Mouse (Mus musculus) midbrain, embryonic 11.5 days (tissue): ENCODE results near the gene Nol4l. TPM values are rescaled to one million over a fixed set of nuclear protein-coding genes. Genes with fewer than 3 reads are reported as not detected.

Experiments
- ATAC-seq: fragments of 200-750 bp; cut with Nextera tagmentation; 2 replicates; pipeline ENCODE4 v1.8.0; 2017; ENCODE audit warnings: moderate TSS enrichment, moderate library complexity; ENCODE audit not compliant: low FRiP score
- DNase-seq: peaks from one replicate; pipeline ENCODE4 v3.0.0; 2015; ENCODE audit warnings: low spot score; ENCODE audit errors: missing footprints
- H3K27ac ChIP-seq: fragments of 300-500 bp; sonication (generic); 2 replicates; pipeline ENCODE4 v1.5.1; 2014; ENCODE audit warnings: low read depth, low read length
- H3K27me3 ChIP-seq: fragments of 300-500 bp; sonication (generic); 2 replicates; pipeline ENCODE4 v1.6.1; 2014; ENCODE audit warnings: mild to moderate bottlenecking, low read length, moderate library complexity, mixed read lengths; ENCODE audit not compliant: control insufficient read depth, insufficient read depth
- H3K36me3 ChIP-seq: fragments of 300-500 bp; sonication (generic); 2 replicates; pipeline ENCODE4 v1.6.1; 2014; ENCODE audit warnings: mild to moderate bottlenecking, low read length, moderate library complexity, mixed read lengths; ENCODE audit not compliant: control insufficient read depth, insufficient read depth
- H3K4me1 ChIP-seq: fragments of 300-500 bp; sonication (generic); 2 replicates; pipeline ENCODE4 v1.6.1; 2014; ENCODE audit warnings: low read length; ENCODE audit not compliant: control insufficient read depth, insufficient read depth
- H3K4me2 ChIP-seq: fragments of 300-500 bp; sonication (generic); 2 replicates; pipeline ENCODE4 v1.6.1; 2014; ENCODE audit warnings: mild to moderate bottlenecking, moderate library complexity
- H3K4me3 ChIP-seq: fragments of 300-500 bp; sonication (generic); 2 replicates; pipeline ENCODE4 v1.5.1; 2014; ENCODE audit warnings: low read depth, low read length
- H3K9ac ChIP-seq: fragments of 300-500 bp; sonication (generic); 2 replicates; pipeline ENCODE4 v1.6.1; 2014; ENCODE audit warnings: low read length
- H3K9me3 ChIP-seq: fragments of 300-500 bp; sonication (generic); 2 replicates; pipeline ENCODE4 v1.6.1; 2016; ENCODE audit warnings: low read length; ENCODE audit not compliant: control insufficient read depth
- WGBS: fragments of 180-500 bp; shearing (Covaris S2); extraction: QIAGEN DNeasy Blood & Tissue Kit; methylation state at CpG from one replicate; pipeline ENCODE4 v1.1.7; 2014; 5-methylcytosine and 5-hydroxymethylcytosine counted together
- polyA plus RNA-seq: library from polyadenylated mRNA; unstranded; fragments of >200 nt; fragmentation: Nextera tagmentation; extraction: Ambion mirVana; gene quantifications from 2 replicates; pipeline ENCODE4 v1.2.1, GENCODE M21; 2014

The Nol4l gene
- polyA plus RNA-seq, 1 experiment from 2014 or later = 19.9 TPM

DNA sequence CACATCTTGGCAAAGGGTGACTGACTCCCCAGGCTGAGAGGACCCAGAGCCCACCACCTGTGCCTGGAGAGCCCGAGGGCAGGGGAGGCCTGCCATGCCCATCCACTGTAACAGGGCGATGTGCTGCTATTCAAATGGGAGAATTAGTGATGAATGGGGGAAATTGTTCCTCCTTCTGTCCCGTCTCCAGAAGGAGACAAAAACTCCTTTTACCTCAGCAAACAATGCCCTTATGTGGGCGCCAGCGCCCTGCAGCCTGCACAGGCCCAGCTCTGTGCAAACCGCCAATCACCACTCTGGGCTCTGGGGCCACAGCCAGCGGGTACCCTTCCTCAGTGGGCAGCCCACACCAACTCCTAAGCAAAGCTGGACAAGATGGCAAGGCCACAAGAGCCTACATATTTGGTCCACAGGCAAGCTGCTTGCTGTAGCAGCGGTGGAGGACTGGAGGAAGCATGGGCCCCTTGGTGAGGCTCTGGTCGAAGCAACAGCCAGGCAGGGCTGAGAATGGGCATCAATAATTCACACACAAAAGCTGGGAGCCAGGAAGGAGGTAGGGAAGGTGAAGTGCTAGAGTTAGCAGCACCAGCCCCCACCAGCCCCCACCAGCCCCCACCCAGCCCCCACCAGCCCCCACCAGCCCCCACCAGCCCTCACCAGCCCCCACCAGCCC is 103.6 kb downstream of the Nol4l start:
- Histone ChIP-seq H3K27me3 (no peaks in the 10 kb centered on the region; the same call in 1 of the 2 replicates), H3K4me1 (peaks cover 24% of the 10 kb centered on the region), H3K27ac (peak overlapping the region; percentile 58), H3K4me2 (no peak overlapping the region), H3K9ac (peak overlapping the region; percentile 44), H3K4me3 (no peak overlapping the region), H3K36me3 (0 out of 2 replicates have a peak, but pooled peaks cover 2% of the 10 kb centered on the region), H3K9me3 (no peaks in the 10 kb centered on the region)
- WGBS = 22% methylated on average over 9 of the region's 9 CpGs
- DNase-seq (no peak), ATAC-seq (peak; percentile 72)

DNA sequence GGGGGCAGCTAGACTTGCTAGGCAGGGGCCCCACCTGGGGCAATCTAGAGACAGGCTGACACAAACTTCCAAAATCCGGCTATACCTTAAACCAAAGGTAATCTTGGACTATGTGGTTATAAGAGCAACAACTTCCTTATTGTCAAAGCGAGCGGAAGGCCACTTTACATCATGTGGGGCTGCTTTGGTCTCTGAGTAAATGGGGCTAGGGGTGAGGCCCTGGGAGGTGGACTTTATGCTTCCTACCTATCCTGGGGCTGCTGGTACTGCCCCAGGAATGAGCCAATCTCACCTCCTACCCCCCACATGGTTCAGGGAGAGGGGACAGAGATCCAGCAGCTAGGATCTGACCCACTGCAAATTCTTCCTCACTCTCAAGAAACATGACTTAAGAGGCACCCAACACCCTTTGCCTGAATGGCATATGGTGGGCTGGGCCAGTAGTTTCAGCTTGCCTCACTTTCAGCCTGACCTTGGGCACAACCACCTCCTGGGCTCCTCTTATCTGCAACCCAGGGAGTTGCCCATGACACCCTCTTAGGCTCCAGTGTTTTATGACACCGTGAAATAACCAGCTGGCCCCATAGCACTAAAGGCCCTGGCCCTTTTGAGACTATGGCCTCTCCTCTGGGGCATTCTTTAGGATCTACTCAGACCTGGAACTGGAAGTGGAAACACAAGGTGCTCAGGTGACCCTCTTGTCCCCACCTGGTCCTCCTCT is 104.5 kb downstream of the Nol4l start:
- Histone ChIP-seq H3K27me3 (no peaks in the 10 kb centered on the region; the same call in 1 of the 2 replicates), H3K36me3 (no peaks in the 10 kb centered on the region; the same call in 1 of the 2 replicates), H3K4me1 (peaks cover 24% of the 10 kb centered on the region), H3K9ac (no peak overlapping the region), H3K27ac (peak overlapping the region; percentile 58), H3K9me3 (no peaks in the 10 kb centered on the region), H3K4me3 (no peak overlapping the region), H3K4me2 (no peak overlapping the region)
- WGBS = 87% methylated on average over 4 of the region's 4 CpGs
- DNase-seq (no peak), ATAC-seq (no peak)

DNA sequence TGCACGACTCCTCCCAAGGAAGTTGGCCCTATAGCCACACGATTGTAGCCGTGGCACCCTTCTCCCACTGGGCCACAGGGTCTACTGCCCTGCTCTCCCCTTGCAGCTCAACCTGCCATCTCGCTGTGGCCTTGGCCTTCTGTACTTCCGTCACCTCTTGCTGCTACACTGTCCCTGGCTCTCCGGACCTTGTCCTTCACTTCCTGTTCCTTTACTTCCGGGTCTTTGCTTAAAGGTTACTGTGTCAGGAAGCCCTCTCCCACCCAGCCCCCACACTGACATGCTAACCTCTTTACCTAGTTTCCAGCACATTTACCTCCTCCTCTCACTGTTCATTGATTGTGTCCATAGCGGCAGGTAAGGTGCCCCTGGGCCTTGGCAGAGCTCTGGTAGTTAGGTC is 105.2 kb downstream of the Nol4l start:
- no peaks in the 10 kb centered on the region; the same call in 1 of the 2 replicates for H3K36me3 ChIP-seq
- H3K4me3 ChIP-seq = no peak overlapping the region
- no peaks in the 10 kb centered on the region; the same call in 1 of the 2 replicates for H3K27me3 ChIP-seq
- DNase-seq = no peak
- no peak for ATAC-seq
- H3K4me2 ChIP-seq = no peak overlapping the region
- H3K9ac ChIP-seq = peak overlapping the region; percentile 9; the same call in 1 of the 2 replicates
- no peak overlapping the region for H3K27ac ChIP-seq
- H3K9me3 ChIP-seq = no peaks in the 10 kb centered on the region
- H3K4me1 ChIP-seq = peaks cover 24% of the 10 kb centered on the region
- WGBS = 91% methylated on average over 8 of the region's 8 CpGs

DNA sequence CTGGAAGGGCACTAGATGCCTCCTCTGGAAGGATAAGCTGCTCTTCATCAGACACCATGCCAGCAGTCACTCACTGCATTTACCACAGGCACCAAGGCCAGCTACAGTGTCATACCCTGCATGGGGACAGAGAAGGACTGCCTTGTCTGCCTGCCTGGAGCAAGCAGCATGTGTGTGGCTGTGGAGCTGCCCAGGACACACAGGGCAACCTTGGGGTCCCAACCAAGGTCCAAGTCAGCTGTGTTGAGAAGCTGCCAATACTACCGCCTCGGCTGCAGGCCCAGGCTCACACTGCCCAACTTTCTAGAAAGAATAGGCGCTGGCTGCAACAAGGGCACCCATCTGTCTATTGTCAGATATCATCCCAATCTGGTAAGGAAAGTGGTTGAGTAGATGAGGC is 106.7 kb downstream of the Nol4l start:
- H3K4me1 ChIP-seq = peaks cover 24% of the 10 kb centered on the region
- DNase-seq = no peak
- no peak overlapping the region for H3K4me3 ChIP-seq
- H3K27ac ChIP-seq = no peak overlapping the region
- H3K27me3 ChIP-seq = no peaks in the 10 kb centered on the region; the same call in 1 of the 2 replicates
- H3K4me2 ChIP-seq = no peak overlapping the region
- WGBS = 84% methylated on average over 3 of the region's 3 CpGs
- H3K9me3 ChIP-seq = no peaks in the 10 kb centered on the region
- ATAC-seq = no peak
- H3K9ac ChIP-seq = no peak overlapping the region
- H3K36me3 ChIP-seq = no peaks in the 10 kb centered on the region; the same call in 1 of the 2 replicates

DNA sequence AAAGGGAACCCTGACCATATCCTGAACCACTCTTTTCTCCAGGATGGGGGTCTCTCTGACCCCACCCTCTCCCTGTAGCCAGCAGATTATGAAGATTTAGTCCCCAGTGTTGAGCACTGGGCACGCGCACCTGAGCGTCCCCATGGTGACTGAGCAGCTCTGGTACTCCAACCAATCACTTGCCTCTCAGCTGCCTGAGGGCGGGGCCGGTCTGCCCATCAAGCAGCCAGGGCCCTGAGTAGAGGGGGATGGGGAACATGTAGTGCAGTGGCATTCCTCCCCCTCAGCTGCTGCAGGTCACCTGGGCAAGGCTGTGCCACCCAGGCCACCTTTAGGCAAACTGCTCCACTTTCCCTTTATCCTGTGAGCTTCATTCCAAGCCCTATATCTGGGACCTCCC is 107.7 kb downstream of the Nol4l start:
- DNase-seq = no peak
- 9% methylated on average over 5 of the region's 5 CpGs for WGBS
- Histone ChIP-seq H3K9ac (no peak overlapping the region), H3K4me3 (no peak overlapping the region), H3K27me3 (no peaks in the 10 kb centered on the region; the same call in 1 of the 2 replicates), H3K36me3 (peaks cover 3% of the 10 kb centered on the region), H3K27ac (no peak overlapping the region), H3K4me2 (no peak overlapping the region), H3K4me1 (peaks cover 23% of the 10 kb centered on the region), H3K9me3 (no peaks in the 10 kb centered on the region)
- peak; percentile 83 for ATAC-seq

DNA sequence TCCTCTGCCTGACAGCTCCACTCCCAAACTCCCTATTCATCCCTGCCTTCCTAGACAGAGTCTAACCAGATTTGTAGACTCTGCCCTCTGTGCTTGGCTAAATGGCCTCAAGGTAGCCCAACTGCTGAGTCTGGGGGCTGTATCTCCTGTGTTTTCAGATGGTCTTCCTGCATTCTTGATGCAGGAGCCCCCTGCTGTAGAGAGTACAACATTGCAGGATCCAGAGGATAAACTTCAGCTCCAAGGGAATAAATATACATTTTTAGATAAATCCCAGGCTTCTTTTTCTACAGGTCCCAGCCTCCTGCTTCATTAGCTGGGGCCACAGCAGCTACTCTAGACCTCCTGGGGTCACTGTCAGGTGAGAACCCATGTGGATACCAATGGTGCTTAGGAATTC is 108.5 kb downstream of the Nol4l start:
- ATAC-seq = no peak

DNA sequence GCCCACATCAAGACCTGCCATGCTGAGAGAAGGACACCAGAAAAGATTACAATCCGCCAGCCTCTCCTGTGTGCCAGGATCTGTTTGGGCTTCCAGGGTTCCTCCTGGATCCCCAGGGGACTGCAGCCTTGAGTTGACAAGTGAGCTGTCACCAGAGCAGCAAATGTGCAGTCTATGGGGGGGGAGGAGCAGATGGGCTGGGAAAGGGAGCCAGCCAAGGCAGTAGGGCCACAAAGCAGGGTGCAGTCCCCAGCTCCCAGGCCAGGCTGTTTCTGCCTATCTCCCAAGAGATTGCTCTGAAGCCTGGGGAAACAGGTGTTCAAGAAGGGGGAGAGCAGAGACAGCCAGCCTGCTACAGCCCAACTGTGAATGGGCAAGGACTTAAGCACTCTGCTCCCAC is 111.4 kb downstream of the Nol4l start:
- no peaks in the 10 kb centered on the region for H3K27me3 ChIP-seq
- no peaks in the 10 kb centered on the region for H3K9me3 ChIP-seq
- no peak overlapping the region for H3K4me2 ChIP-seq
- H3K36me3 ChIP-seq = peaks cover 17% of the 10 kb centered on the region
- no peak for DNase-seq
- H3K27ac ChIP-seq = no peak overlapping the region
- H3K4me1 ChIP-seq = peaks cover 10% of the 10 kb centered on the region
- H3K9ac ChIP-seq = no peak overlapping the region
- no peak overlapping the region for H3K4me3 ChIP-seq
- no peak for ATAC-seq
- 96% methylated on average over 1 of the region's 1 CpGs for WGBS

More for the DNA sequence above, 108.5 kb downstream of the Nol4l start:
- Histone ChIP-seq H3K27me3 (no peaks in the 10 kb centered on the region; the same call in 1 of the 2 replicates), H3K4me3 (no peak overlapping the region), H3K9me3 (no peaks in the 10 kb centered on the region), H3K27ac (no peak overlapping the region), H3K9ac (no peak overlapping the region), H3K4me2 (no peak overlapping the region), H3K4me1 (peaks cover 18% of the 10 kb centered on the region), H3K36me3 (peaks cover 9% of the 10 kb centered on the region)
- DNase-seq = no peak

DNA sequence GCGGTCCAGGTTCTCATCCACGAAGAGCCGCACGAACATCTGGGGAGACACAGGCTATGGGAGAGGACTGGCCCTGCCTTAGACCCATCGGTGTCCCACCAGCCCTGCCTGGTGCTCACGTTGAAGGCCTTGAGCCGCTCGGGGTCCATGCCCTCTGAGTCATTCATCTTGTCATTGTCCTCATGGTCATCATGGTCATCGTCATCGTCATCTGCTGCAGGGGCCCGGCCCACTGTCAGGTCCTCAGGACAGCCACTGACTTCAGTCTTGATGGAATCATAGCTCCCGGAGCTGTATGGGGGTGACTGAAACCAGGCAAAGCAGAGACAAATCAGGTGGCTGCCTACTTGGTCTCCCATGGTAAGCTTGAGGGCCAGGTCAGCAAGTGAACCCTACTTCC is 111.9 kb downstream of the Nol4l start:
- no peak overlapping the region for H3K4me2 ChIP-seq
- WGBS = 96% methylated on average over 12 of the region's 12 CpGs
- no peaks in the 10 kb centered on the region for H3K27me3 ChIP-seq
- H3K36me3 ChIP-seq = peaks cover 17% of the 10 kb centered on the region
- DNase-seq (no peak), ATAC-seq (no peak)
- no peak overlapping the region for H3K4me3 ChIP-seq
- peaks cover 8% of the 10 kb centered on the region; the same call in 1 of the 2 replicates for H3K4me1 ChIP-seq
- no peak overlapping the region for H3K27ac ChIP-seq
- no peaks in the 10 kb centered on the region for H3K9me3 ChIP-seq
- H3K9ac ChIP-seq = no peak overlapping the region

DNA sequence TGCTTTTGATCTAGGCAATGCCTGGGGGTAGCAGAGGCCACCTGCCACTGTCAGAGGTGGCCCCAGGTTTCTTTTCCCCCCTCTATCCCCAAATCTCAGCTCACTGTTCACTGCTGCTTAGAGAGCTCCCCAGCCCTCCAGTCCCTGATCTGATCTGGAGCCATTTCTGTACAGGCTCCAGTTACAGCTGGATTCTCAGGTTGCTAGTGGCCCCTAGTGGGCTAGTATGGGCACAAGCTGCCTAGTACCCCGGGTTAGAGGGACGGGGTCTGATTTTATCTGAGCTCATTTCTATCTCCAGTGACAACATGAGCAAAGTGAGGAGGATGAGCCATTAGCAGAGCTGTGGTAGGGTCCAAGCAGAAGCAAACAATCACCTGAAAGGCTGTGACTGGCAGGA is 115.2 kb downstream of the Nol4l start:
- WGBS = 38% methylated on average over 2 of the region's 2 CpGs
- Histone ChIP-seq H3K36me3 (peaks cover 23% of the 10 kb centered on the region), H3K4me2 (no peak overlapping the region), H3K4me1 (no peaks in the 10 kb centered on the region), H3K4me3 (no peak overlapping the region), H3K27me3 (no peaks in the 10 kb centered on the region), H3K9ac (no peak overlapping the region), H3K9me3 (no peaks in the 10 kb centered on the region), H3K27ac (no peak overlapping the region)
- no peak for ATAC-seq
- DNase-seq = no peak
